Mouse (Mus musculus): ENCODE results near the gene Sap30bp.

Gene Sap30bp

DNA sequence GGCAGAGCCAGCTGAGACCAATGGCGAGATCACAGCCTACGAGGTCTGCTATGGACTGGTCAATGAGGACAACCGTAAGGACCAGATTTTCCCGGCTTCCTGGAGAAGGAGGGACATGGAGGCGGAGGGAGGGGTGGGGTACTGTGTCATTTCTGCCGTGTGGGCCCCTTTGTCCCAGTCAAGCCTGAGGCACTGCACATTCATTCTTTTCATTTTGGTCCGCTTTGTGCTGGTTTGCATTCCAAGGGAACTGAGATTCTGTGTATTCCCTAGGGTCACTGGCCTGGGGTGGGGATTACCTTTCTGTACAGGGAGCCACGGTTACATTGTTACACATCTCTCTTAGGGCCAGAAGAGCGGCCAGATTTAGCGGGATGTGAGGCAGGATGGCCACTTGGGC lies 67.5 kb downstream of the Sap30bp start:
- DNase-seq (ENCODE audit: low read depth), result no peak

DNA sequence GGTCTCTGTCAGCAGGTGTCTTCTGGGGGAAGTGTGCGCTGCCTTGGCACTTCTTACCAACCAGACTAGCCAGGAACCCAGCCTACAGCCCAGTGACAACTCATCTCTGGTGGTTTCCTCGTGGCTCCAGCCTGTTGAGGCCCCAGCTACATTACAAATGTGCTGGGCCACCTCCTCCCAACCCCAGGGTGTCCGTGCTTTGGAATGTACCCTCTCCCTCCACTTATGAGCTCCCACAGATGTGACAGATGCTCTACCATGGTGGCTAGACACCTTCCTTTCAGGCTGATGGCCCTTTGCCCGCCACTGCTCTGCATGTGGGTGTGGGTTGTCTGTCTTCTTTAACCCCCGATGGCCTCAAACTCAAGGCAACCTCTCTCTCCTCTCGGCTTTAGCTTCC lies 68.6 kb downstream of the Sap30bp start:
- no peak for DNase-seq (ENCODE audit: low read depth)

DNA sequence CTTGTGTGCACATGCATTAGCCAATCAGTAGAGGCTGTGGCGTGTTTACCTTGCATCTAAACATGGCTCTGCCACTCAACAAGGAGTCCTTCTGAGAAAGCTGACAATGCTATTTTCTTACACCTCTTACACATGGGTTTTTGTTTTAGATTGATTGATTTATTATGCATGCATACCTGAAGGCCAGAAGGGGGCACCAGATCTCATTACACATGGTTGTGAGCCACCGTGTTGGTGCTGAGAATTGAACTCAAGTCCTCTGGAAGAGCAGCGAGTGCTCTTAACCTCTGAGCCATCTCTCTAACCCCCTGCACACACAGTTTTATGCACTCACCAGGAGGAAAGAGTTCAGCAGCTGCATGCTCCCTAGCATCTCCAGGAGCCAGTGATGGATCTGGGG lies 69.8 kb downstream of the Sap30bp start:
- no peak for DNase-seq (ENCODE audit: low read depth)

- DNase-seq (ENCODE audit: low read depth), result no peak
Observed at GRCm38 (mm10) chr11:116004186-116004823, 71.2 kb downstream of the Sap30bp start.

- peak; percentile 91 for DNase-seq (ENCODE audit: low read depth)
Observed at GRCm38 (mm10) chr11:116004840-116005700, 72.0 kb downstream of the Sap30bp start.

DNA sequence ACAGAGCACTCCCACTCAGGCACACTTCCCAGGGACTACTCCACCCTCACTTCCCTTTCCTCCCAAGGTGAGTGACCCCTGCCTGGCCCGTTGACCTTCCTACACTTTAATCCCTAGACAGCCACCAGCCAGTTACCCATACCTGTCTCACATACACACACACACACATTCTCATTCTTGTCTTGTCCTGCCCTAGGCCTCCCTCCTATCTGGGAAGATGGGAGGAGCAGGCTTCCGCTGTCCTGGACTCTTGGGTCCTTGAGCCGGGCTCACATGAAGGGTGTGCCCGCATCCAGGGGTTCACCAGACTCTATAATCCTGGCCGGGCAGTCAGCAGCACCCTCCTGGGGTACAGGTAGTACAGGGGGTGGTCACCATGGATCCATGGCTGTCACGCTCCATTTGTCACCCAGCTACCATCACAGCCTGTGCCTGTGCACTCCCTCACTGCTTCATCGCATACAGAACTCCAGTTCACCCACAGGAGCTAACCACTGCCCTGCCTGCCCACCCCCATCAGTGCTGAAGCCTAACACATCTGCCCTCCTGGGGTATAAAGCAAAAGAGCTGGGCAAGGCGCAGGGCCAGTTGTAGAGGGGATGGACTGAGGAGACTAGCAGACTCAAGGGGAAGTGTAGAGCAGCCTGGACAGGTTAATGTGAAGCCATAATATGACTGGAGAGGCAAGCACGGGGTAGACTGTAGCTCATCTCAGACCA lies 72.8 kb downstream of the Sap30bp start:
- DNase-seq (ENCODE audit: low read depth), result no peak

GRCm38 (mm10) chr11:116007095-116007850 lies 74.2 kb downstream of the Sap30bp start:
- DNase-seq (ENCODE audit: low read depth), result no peak

DNA sequence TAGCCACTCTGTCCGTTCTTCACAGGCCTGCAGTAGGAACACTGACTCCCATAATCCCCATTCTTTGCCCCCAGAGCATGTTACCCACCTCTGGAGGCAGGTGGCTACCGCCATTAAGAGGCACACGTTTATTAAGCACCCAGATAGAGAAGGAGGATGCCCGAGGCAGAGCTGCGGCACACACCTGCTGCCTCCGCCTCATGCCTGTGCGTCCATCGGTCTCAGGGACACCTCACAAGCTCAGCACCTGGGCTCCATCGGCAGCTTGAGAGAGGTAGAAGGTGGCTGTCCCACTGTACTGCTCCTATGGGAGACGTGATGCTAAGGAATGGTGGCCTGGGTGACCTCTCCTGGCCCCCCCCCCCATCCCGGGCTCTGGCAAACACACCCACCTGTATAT lies 75.3 kb downstream of the Sap30bp start:
- no peak for DNase-seq (ENCODE audit: low read depth)

- no peak for DNase-seq (ENCODE audit: low read depth)
Observed at GRCm38 (mm10) chr11:116008832-116009375, 75.8 kb downstream of the Sap30bp start.

- DNase-seq (ENCODE audit: low read depth), result no peak
Observed at GRCm38 (mm10) chr11:116009661-116010060, 76.6 kb downstream of the Sap30bp start.

GRCm38 (mm10) chr11:116010146-116010545 lies 77.1 kb downstream of the Sap30bp start:
- DNase-seq (ENCODE audit: low read depth), result no peak

DNA sequence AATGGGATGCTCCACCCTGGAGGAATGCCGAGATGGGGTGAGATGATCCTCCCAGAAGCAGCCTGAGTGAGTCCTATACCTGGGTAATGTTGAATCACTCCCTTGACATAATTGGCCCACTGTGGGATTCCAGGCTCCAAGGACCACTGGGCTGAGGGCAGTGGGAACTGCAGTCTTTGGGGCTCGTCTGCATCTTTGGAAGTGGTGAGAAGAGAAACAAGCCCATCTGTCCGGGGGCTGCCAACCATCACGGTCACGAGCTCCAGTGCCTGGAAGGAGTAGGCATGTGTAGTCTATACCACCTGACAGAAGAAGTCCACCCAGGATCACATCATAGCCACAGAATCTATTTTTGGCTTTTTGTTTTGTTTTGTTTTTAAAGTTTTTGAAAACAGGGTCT lies 77.9 kb downstream of the Sap30bp start:
- DNase-seq (ENCODE audit: low read depth), result no peak

DNA sequence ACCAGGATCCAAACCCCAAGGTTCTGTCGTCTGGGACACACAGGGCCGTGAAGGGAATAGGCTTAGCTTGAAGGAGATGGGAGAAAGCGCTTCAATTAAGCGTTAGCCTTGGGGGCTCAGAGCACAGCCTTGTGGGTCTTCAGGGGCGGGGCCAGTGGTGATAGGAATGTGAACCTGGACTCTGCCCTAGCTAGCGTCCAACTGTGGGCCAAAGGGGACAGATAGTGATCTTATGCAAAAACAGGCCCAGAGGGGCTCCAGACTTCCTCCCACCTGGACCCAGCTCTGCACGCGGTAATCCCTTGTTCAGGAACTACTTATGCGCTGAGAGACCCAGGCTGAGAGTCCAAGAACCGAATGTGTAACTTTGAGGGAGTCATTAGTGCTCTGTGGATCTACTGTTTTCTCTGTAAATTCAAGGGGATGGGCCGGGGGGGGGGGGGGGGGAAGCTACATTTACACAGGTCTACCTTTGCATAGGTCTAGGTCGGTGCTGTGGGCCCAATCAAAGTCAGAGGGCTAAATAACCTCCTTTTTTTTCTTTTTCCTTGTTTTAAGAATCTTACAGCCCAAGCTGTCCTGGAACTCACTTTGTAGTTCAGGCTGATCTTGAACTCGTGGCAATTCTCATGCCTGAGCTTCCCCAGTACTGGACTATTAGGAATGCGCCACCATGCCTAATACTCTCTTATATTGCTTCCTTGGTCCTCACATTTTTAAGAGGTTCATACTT lies 78.6 kb downstream of the Sap30bp start:
- no peak for DNase-seq (ENCODE audit: low read depth)

DNA sequence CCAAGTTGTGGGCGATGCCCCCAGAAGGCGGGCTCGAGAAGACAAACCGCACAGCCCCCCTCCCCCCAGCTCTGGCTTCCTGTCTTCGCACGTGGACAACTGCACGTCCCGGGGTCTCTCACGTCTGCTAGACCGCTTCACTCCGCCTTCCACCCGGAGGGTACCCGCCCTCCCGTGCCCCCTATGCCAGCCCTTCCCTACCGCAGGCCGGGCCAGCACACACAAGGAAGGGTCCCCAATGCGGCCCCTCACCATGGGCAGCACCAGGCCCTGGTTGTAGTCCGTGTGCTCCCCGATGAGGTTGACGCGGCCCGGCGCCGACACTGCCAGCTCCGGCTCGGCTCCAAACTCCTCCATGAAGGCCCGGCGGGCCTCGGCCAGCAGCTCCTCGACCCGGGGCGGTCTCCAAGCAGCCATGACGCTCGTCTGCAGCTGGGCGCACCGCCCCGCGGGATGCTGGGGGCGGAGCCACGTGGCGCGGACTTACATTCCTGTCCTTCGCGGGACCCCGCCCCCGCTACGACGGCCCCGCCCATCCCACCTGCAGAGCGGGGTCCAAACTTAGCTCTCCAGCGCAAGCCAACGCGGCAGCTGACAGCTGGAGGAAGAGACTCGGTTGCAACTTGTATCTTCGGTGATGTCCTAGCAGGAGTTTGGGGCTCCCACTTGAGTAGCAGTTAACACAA lies 79.3 kb downstream of the Sap30bp start, which contains the start of gene Galk1:
TSS of gene Galk1 (minus strand) at position 458 of the 686 bp plus-strand sequence.
- DNase-seq (ENCODE audit: low read depth), result peak; percentile 95

DNA sequence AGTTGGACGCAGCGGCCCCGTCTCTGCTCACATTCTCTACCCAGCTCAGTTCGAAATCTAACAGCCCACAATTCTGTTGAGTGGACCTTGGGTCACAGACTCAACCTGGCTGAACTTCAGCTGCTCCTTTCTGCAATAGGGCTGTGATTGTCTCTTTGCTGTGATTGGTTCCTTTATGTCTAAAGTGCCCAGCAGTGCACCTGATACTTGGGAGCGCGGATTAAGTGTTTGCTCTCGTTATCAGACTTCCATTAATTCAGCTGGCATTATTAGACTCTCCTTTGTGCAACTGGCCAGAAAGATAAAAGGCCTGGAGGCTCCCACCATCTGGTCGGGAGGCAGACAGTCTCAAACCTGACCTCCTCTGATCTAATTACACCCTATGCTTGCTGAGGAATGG lies 81.7 kb downstream of the Sap30bp start:
- DNase-seq (ENCODE audit: low read depth), result no peak
